Mouse (Mus musculus) cerebellum, adult 11-12 months (tissue): ENCODE measurements at regions not wholly inside any gene's neighbourhood (a gene's known extent, or its start where the extent isn't known, plus 50 kb on each side); places are given as distances from the start of the nearest gene placed in this dataset.

ENCODE experiments used
- DNase-seq: peaks from one replicate; pipeline ENCODE4 v3.0.0; 2022

DNA sequence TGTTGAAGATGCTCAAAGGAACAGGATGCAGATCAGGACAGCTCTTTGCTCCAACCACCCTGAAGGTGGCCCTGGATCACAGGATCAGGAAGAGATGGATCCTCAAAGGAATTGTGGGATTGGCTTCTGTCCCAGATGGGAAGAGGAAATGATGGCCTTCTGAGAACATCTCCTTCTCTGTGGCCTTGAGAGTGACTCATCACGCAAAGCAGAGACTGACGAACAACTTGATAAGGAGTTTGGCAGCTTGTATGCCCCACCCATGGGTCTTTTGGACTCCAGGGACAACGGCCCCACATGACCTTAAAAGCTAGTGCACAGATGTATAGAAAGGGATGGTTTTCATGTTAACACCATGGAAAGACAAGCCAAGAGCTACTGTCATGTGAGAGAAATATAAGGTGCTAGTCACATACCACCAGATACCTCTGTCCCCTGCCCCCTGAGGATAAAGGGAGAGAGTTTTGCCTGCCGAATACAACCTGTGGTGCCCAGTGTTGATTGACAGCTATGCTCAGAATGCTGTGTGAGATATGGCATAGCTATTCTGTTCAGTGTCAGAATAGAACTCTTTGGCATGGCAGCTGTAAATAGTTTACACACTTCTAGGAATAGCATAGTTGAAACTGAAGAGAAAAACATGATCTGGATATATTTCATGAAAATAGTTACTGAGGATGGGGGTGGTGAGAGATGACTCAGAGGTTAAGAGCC lies 109.2 kb upstream of the S1pr3 start:
- DNase-seq: no peak

DNA sequence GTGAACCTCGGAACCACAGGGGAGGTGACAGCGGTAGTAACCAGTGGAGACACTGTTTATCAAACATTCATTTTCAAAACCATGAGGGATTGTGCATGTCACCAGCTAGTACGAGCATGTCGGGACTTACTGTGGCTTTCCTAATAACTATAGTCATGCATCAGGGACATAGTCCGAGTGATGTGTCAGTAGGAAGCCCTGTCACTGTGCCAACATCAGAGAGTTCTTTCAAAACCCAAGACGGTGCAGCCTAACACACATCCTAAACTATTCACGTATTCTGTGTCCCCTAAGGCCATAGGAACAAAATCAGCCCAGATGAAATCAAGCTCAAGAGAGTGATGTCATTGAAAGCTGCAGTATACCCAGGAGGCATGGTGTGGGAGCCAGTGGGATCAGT lies 107.0 kb upstream of the S1pr3 start:
- no peak for DNase-seq

DNA sequence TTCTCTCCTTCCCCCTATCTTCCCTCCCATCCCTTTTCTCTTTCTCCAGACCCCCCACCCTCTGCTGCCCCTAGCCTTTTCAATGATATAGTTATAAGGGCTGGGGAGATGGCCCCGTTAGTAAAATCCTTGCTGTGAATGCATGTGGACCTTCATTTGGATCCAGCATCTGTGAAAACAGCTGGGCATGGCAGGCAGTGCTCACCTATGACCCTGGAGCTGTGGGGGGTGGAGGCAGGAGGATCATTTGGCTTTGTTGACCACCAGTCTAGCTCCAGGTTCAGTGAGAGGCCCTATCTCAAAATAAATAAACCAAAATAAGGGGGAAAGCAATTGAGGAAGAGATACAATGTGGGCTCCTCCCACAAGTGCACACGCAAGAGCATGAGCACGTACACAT lies 105.3 kb upstream of the S1pr3 start:
- DNase-seq: no peak

DNA sequence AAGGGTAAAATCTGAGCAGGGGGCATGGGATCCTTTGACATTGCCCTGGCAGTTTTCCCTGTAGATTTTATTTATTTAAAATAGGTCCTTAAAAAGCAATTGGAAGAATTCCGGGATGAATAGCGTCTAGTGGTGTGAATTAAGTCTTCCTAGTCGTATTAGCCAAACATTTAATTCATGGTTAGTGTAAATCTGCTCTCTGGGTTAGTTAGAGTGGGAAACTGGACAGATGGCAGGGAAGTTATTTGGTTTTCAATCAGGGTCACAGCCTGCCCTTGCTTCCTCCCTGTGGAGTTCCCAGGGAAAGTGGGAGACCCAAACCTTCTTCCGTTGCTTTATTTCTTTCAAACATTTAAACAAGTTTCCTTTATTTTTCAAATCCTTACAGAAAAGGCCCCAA lies 103.8 kb upstream of the S1pr3 start:
- DNase-seq: no peak

DNA sequence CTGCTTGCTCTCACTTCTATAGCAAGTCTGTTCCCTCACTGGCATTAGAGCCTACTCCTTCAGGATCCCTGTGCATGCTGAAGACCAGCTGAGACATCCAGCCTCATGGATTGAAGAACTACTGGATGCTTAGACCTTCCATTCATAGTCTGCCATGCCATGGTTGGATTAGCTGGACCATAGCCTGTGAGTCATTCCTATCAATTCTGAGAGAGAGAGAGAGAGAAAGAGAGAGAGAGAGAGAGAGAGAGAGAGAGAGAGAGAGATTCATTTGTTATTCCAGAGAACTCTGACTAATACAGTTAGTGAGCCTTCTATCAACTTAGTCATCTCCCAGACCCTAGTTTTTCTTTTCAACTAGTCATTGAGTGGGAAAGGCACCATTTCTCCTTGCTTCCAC lies 99.0 kb upstream of the S1pr3 start:
- DNase-seq: no peak

DNA sequence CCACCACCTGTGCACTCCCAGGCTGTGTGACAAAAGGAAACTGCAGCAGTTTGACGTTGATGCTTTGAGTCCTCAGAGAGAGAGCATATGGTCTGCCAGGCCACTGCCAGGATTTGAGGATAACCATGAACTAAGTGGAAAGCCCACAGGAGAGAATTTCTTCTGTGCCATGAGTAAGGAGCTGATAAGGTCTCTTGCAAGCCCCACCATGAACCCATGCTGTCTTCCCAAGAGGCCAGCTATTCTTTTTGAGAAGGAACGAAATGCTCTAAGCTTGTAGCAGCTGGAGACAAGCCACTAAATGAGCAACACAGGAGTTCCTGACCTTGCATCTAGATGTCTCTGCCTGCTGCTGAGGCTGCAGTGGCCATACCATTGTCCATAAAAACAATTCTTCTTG lies 98.4 kb upstream of the S1pr3 start:
- DNase-seq: no peak

DNA sequence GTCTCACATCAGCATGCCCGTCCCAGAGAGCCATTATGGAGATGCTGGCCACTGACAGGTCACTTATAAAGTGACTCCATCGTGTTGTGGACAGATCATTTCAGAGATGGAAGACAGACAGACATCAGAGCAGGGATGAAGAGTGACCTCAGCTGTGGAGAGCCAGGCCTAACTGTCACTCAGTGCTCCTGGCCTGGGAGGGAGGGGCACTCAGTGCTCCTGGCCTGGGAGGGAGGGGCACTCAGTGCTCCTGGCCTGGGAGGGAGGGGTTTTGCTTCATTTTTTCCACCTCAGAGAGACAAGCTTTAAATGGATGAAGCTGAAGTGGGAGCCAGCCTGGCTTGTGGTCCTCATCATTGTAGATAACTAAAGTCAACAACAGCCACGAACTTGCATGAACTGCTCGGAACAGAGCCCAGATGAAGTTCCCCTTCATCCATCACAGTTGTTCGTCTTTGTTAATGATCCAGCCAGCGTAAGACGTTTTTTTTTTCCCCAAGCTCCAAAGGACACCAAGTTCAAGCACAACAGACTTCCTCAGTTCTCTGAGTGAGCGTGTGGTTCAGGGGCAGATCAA lies 96.7 kb upstream of the S1pr3 start:
- DNase-seq: no peak

DNA sequence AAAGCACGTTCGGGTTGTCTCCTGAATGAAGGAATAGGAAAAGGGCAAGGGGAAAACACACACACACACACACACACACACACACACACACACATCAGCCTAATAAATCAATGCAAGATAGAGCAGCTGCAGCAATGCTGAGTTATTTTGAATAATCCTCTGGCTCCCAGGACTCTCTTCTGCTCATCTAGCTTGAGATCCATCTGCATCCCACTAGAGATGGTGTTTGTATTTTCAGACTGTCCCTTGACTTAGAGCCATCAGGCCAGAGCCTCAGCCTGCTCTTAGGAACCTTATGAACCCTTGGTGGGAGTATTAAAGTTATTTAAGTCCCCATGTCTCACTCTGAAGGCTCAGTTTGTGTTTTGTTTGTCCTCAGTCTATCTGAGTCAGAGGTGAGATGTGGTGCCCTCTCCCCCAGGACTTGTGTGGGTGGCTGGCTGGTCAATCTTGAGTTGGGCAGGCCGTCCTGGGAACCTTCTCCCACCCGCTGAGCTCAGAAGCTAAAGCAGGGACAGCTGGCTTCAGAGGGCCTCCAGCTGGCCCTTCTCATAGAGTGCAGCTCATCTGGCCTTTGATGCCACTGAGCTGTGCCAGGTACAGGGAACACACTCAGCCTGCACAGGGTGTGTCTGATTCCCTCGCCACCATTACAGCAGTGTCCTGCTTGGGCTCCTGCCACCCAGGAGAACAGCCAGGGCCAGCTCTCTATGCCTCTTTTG lies 95.1 kb upstream of the S1pr3 start:
- DNase-seq: no peak

DNA sequence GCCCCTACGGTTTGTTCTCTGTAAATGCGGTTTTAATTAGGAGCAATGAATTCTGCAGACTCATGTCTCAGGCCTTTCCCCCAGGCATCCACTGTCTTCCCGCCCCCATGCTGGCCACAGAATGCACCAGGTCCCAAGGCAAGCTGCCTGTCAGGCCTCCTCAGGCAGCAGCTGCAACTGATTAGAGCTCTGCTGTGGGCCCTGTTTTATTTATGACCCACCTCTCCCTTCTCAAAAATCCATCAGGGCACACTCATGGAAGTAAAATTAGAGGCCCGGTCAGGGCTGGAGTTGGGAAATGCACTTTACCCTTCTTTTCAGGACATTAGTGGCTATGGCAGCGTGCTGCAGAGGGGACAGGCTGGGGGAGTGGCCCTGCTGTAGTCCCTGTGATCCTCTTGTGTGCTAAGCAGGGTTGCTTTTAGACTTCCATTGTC lies 93.9 kb upstream of the S1pr3 start:
- DNase-seq: no peak

DNA sequence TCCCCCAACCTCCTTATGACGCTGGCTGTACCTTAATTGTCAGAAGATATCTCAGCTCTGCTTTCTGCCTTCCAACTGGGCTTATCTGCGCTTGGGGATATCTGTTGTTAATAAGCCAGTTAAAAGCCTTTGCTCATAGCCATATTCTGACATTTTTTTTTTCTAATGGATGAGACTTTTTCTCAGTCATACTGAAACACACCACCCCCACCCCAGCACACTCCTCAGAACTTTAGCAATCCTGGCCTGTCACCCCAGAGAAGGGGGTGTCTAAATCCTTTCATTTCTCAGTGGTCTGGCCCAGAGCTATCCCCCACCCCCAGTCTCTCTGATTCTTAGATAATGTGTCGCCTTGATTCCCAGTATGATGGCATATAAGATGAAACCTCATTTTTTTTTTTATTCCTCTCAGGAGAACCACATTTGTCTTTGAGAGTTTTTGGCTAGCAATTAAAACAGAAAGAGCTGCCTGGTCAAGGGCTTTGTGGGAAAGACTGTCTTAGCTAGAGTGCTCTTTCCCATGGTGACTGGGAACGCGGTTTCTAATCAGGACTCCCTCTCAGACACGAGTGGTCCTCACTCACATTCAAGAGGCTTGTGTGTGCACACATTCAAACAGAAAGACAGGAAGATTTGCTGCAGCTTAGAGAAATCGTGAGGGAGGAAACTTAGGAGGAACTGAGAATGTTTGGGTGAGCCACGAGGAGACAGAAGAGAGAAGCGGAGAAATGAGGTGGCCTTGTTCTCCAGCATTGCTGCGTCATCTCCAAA lies 93.2 kb upstream of the S1pr3 start:
- no peak for DNase-seq

DNA sequence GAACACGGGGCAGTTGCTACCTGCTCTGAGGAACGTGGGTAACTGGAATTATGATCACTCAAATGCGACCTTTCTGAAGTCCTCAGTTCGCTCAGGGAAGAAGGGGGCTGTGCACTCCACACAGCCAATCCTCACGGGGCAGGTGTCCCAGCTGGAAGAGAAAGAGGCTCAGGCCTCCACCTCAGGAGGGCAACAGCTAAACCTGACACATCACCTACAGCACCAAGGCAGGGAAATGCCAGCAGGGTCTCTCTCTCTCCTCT lies 92.7 kb upstream of the S1pr3 start:
- no peak for DNase-seq

DNA sequence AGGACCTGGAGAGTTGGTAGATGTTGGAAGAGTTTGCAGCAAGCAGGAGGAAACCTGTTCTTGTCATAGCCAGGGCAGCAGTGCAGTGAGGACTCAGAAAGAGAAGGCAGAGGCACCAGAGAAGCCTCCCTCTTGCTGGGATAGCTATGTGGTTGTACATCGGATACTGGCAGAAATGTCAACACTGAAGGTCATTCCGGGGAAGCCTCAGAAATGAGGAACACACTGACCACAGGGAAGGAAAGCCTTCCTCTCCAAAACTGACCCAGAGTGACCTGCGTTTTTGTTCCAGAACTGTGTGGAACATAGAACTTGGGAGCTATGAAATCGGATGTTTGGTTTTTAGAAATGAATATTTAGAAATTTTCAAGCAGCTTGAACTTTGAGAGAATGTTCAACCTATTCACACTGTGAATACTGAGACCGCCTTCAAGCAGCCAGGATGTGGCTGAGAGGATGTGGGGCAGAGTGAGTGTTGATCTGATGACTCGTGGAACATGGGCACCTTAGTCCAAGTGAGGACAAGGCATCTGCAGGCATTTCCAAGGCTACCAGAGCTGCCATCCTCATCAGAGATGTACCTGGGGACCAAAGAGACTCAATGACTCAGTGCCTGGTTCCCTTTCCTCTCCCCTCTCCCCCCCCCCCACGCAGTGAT lies 85.3 kb upstream of the S1pr3 start:
- DNase-seq: no peak

DNA sequence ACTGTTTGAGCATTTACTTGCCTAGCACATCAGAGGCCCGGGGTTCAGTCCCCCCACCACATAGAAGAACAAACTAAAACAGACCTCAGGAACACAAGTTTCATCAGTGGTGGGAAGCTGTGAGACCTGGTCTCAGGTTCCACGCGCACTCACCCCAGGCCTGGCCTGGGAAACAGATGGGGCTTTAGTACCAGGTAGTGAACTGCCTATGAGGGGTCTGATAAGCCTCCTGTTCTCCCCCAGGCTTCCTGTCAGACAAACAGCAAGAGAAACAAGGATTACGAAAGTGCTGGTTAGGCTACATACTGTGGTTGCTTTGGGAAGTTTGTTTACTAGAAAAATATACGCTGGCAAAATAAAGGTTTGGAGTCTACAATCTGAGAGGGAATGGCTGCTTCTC lies 83.7 kb upstream of the S1pr3 start:
- no peak for DNase-seq

DNA sequence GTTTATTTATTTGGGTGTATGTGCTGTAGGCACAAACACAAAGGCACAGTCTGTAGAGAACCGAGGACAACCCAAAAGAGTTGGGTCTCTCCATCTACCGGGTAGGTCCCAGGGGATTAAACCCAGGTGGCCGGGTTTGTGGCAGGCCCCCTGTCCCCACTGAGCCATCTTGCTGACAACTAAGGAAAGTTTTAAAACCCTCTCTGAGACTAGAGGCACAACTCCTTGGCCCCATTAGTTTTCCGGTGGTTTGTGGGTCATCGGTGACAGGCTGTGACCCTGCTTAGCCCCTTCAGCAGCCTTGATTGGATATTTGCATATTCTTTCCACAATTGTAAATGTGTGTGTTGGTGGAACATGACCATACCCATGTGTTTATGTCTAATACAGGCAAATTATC lies 83.1 kb upstream of the S1pr3 start:
- DNase-seq: no peak

DNA sequence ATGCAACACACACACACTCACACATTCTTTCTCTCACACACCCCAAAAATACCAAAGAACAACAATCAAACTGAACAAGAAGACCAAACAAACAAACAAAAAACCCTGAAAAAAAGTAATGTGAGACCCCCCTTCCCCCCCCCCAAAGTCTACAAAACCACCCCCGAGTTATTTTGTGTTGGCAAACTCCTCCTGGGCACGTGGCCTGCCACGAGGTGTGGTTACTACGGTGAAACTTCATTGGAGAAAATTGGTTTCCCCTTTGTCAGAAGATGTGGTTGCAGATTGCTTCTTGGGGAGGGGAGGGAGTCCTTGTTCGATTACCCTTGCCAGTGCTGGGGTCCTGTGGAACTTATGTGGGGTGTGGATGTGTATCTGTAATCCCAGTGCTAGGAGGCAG lies 82.3 kb upstream of the S1pr3 start:
- DNase-seq: no peak

DNA sequence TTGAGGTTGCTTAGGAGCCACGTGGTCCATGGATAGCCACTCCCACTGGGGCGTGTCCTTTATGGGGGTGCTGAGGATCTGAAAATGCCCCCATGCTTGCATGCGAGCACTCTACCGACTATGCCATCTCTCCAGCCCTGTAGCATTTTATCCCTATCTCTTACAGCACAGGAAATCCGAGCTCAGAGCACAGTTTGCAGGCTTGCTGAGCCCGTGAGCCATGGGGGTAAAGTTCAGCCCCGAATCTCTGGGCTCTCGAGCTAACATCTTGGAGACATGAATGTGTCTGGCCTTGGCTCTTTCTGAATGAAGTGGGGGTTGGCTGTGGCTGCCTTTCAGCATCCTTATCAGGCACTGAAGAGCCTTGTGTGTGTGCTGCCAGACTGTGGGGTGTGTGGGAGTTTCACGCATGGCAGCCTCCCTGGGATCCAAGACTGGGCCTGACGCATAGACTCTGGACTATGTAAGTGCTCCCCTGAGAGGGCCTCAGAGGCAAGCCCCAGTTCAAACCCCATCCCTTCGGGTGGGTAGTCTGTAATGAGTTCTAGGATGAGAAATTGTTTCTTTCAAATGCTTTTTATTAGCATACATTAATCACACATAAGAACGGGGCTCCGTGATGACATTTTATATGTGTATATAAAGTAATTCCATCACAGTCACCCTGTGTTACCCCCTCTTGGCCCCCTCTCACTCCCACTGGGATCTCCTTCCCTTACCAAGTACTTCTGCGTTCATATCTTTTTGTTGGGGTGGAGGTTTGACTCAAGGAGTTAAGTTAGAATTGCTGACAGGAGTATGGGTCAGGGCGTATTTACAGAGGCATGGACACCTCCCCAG lies 80.1 kb upstream of the S1pr3 start:
- DNase-seq: no peak

DNA sequence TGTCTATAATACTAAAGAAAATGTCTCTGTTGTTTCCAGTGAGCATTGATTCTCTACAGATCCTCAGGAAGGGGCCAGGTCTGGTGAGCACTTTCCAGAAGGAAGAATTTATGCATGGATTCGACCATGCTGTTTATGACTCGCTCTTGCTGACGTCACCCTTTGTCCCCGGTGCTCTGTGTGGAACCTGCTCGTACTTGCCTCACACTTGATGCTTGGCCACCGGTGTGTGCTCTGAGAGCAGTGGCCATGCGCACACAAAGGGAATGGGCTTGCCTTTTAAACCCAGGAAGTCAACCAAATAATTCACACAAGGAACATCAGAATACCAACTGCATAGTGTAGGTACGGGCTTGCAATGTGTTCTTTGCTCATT lies 79.5 kb upstream of the S1pr3 start:
- no peak for DNase-seq

DNA sequence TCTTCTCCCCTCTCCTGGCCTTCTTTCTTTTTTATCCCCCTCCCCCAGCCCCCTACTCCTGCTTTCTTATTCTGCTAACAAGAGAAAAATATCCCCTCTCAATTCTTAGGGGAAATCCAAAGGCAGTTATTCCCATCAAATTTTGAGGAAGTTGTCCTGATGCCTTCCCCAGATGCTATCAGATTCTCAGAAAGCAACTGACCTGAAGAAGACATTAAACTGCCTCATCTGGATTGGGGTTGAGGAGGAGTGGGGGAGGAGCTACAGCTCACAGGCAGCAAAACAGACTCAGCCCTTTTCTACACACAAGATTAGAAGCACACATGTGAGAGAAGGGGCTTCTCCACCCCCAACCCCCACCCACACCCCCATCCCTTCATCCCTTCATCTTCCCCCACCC lies 78.7 kb upstream of the S1pr3 start:
- no peak for DNase-seq

DNA sequence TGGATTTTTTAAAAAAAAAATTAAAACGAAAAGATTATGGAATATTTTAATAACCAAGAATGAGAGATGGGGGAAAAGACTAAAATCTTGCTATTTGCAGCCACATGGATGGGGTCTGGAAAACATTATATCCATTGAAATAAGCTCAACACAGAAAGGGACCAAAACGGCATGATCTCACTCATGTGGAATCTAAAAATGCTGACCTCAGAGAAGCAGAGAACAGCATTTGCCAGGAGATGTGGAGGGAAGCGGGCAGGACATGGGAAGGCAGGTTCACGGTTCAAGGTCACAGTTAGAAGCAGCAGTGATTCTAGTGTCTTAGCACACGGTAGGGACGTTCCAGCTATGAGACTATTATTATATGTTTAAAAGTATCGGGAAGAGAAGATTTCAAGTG lies 76.2 kb upstream of the S1pr3 start:
- DNase-seq: no peak

DNA sequence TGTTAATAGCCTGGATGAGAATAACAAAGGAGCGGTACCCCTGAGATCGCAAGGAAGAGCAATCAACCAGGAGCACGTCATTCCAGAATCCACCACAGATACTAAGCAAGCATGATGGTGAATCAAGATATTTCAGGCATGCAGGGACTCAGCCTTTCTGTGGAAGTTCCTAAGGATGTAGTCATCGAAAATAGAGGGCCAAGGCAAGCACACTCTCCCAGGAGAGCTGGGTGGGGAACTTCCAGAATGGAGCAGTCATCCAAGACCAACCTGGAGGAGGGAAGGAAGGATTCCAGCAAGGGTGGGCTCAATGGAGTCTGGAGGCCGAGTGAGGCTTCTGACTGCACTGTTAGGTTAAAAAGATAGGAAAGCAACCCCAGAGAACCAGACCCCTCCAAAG lies 75.0 kb upstream of the S1pr3 start:
- DNase-seq: no peak

DNA sequence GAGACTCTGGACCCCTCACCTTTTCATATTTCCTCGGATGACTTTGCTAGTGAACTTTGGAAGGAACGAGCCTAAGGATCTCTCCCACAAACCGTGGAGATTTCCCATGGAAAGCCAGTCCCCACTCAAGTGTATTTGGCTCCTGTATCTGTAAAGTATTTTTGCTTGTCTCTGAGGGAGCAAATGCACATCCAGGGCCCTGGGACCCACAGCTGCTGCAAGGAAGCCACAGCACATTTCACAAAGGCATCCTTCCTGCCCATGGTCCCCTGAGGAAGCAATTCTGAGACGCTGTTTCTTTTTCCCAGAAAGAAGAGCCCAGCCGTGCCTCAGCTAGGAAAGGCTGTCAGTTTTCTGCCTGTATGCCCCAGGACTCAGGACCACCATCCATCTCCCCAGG lies 71.7 kb upstream of the S1pr3 start:
- no peak for DNase-seq

DNA sequence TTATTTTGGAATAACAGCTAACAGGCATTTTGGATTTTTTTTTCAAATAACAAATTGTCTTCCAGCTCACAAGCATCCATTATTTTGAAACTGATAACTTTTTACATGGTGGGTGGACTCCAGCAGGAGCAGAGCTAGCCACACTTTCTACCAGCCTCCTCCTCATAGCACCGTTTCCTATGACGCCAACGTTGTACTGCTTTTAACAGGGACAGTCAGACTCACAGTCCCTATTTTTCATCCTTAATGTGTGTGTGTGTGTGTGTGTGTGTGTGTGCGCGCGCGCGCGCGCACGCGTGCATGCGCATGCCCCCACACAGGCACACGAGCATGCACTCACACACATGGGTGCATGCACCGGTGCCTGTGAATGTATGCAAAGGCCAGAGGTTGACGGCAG lies 70.5 kb upstream of the S1pr3 start:
- no peak for DNase-seq

DNA sequence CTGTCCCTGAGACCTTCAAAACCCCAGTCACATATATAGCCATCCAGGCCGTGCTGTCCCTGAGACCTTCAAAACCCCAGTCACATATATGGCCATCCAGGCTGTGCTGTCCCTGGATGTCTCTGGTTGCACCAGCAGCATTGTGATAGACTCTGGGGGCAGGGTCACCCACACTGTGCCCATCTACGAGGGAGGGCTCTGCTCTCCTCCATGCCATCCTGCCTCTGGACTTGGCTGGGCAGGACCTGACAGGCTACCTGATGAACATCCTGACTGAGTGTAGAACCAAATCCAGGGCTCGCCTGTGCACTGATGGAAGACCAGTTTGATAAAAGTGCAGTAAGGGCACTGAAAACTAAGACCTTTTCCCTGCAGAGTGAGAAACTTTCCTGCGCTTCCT lies 63.1 kb upstream of the S1pr3 start:
- no peak for DNase-seq
